Mouse (Mus musculus) mouse embryonic stem cell (cell line): Measurements from ENCODE around the gene Prrt1.

ENCODE experiments used
- in situ Hi-C, 2 experiments: fragments of 300-500 bp; cut with MboI; formaldehyde crosslinking; loops; 1 replicate in 1 of 2; 3 replicates in 1 of 2; pipeline ENCODE4 v1.14.3; 2019 to 2020; ENCODE audit warnings: low sequenced_read_pairs in 2 of 2, low pct_unique_long_range_greater_than_20kb in 1 of 2, mixed read lengths in 1 of 2; ENCODE audit not compliant: unreplicated experiment in 1 of 2

Gene Prrt1

GRCm38 (mm10) chr17:34643944-34644343 is 14.6 kb downstream of the Prrt1 start:
- in situ Hi-C loops, result loop anchor here in 1 of 2 experiments (10.0 kb wide), 1 partner anchor 301 kb away; no protein-coding TSS in a partner anchor

DNA sequence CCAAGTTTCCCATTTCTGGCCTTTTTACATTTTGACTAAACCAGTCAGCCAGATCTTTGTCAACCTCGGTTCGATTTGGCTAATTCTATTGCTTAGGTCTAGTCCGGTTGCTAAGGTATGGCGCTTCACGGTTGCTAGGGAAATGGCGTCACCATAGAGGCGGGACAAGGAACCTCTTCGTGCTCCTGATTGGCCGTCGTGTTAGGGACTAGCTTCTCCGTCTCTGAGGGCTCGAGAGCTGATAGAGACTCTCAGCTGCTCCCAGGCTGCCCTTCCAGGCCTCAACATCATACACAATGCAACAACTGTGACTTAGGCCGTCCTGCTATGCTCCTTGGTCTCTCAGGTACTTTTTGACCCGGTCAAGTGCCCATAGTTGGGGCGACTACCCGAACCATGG is 15.3 kb downstream of the Prrt1 start, which contains the start of gene Fkbpl:
TSS of gene Fkbpl (plus strand) at position 157 of the 400 bp plus-strand sequence.
- in situ Hi-C loops, result loop anchor here in 1 of 2 experiments (10.0 kb wide), 1 partner anchor 300 kb away; no protein-coding TSS in a partner anchor

- in situ Hi-C loops, result loop anchor here in 1 of 2 experiments (10.0 kb wide), 1 partner anchor 299 kb away; no protein-coding TSS in a partner anchor
Observed at GRCm38 (mm10) chr17:34645256-34645829, 16.0 kb downstream of the Prrt1 start.

DNA sequence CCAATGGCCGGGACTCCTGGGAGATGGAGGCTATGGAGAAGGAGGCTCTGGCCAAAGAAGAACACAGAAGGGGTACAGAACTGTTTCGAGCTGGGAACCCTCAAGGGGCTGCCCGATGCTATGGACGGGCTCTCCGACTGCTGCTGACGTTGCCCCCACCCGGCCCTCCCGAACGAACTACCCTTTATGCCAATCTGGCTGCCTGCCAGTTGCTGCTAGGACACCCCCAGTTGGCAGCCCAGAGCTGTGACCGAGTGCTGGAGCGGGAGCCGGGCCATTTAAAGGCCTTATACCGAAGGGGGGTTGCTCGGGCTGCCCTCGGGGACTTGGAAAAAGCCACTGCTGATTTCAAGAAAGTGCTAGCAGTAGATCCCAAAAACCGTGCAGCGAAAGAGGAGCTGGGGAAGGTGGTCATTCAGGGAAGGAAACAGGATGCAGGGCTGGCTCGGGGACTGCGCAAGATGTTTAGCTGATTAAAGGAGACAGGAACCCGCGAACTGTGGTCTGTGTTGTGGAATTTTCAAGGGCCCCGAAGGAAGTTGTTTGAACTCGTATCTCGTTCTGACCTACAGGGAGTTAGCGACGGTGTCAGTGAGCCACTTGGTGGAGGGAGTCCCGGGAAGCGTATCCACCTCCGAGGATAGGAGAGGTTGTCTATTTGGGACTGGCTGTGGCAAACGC is 16.6 kb downstream of the Prrt1 start:
- in situ Hi-C loops, result loop anchor here in 1 of 2 experiments (10.0 kb wide), 1 partner anchor 299 kb away; no protein-coding TSS in a partner anchor

DNA sequence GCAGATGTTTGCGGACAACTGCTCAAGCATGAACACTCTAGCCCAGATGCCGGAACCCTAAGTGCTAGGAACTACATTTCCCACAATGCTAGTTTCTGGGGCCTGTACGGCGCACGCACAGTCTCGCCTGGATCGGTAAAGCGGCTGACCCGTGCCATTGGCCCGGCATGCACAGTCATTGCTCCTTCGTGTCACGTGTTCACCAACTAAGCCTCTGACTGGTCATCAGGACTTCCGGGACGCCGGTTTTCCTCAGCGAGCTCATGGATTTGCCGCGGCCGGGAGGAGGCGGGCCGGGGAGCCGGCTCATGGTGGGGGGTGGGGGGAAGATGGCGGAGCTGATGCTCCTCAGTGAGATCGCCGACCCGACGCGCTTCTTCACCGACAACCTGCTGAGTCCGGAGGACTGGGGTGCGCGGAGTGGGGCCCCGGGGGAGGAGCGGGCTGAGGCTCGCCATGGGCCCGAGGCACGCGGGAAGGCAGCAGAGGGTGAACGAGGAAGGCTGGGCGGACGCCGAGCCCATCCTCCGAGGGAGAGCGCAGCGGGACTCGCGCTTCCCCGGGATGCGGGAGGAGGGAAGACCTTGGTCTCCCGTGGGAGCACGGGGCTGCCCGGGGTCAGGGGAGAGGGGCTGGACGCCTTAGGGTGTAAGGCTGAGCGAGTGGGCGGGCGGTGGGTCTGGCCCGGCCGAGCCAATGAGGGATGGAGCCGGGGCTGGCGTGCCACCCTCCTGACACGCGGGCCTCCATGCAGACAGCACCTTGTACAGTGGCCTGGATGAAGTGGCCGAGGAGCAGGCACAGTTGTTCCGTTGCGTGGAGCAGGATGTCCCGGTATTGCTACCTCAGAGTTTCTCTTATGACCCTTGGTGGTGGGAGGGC is 17.8 kb downstream of the Prrt1 start, which contains the start of gene Atf6b:
TSS of gene Atf6b (plus strand) at position 241 of the 882 bp plus-strand sequence.
- in situ Hi-C loops, result loop anchor here in 1 of 2 experiments (10.0 kb wide), 1 partner anchor 298 kb away; no protein-coding TSS in a partner anchor

- in situ Hi-C loops, result loop anchor here in 1 of 2 experiments (10.0 kb wide), 1 partner anchor 296 kb away; no protein-coding TSS in a partner anchor
Observed at GRCm38 (mm10) chr17:34648141-34648890, 19.0 kb downstream of the Prrt1 start.

DNA sequence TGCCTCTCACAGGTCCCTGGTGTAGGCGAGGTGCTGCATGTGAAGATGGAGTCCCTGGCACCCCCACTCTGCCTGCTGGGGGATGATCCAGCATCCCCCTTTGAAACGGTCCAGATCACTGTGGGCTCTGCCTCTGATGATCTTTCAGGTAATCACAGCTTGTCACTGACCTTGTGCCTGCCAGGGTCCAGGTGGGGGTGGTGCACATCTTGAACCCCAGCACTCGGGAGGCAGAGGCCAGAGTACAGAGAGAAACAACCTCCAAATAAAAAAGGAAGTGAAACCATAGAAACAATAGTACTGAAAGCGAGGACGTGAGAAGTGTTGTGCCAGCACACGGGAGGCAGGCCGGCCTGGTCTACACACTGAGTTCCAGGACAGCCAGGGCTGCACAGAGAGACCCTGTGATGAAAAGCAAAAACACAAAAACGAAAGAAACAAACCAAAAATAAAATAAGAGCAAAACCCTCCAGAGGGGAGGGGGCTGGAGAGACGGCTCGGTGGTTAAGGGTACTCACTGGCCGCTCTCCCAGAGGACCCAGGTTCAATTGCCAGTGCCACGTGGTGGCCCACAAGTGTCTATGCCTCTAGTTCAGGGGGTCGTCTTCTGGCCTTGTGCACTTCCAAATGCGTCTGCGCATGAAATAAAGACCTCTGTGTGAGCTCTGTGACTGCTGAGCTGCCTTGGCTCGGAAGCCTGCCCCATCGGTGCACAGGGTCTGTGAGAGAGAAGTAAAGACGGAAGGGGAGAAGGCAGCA is 20.0 kb downstream of the Prrt1 start:
- in situ Hi-C loops, result loop anchor here in 1 of 2 experiments (10.0 kb wide), 1 partner anchor 296 kb away; no protein-coding TSS in a partner anchor

- in situ Hi-C loops, result no loop called here
Observed at GRCm38 (mm10) chr17:34650781-34651180, 21.4 kb downstream of the Prrt1 start.

- in situ Hi-C loops, result no loop called here
Observed at GRCm38 (mm10) chr17:34651507-34652221, 22.3 kb downstream of the Prrt1 start.

GRCm38 (mm10) chr17:34652546-34652945 is 23.2 kb downstream of the Prrt1 start:
- in situ Hi-C loops, result no loop called here

GRCm38 (mm10) chr17:34652985-34653384 is 23.7 kb downstream of the Prrt1 start:
- in situ Hi-C loops, result no loop called here

DNA sequence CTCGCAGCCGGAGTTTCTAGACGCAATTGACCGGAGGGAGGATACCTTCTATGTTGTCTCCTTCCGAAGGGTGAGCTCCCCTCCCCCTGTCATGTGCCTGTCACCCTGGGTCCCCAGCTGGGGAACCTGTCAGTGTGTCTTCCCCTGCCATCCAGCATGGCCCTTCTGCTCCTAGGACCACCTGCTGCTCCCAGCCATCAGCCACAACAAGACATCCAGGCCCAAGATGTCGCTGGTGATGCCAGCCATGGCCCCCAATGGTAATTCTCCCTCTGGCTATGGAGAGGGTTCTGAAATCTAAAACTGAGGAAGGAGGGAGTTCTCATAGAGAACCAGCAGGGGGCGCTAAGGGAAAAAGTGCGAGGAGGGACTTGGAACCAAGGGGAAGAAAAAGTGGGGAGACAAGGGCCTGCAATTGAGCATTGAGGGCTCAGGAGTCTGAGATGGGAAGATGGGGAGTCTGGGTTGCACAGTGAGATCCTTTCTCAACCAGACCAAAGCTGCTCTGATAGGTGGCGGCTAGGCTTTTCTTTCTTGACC is 24.5 kb downstream of the Prrt1 start:
- in situ Hi-C loops, result no loop called here

DNA sequence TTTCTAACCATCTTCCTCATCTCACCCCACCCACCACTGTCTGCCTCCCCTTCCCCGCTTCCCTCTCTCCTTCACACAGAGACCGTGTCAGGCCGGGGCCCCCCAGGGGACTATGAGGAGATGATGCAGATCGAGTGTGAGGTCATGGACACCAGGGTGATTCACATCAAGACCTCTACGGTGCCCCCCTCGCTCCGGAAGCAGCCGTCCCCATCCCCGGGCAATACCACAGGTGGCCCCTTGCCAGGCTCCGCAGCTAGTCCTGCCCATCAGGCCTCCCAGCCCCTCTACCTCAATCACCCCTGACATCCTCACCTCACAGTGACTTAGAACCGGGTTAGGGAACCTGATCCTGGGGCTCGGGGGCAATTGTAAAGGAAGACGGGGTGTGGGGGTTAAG is 25.1 kb downstream of the Prrt1 start:
- in situ Hi-C loops, result no loop called here

DNA sequence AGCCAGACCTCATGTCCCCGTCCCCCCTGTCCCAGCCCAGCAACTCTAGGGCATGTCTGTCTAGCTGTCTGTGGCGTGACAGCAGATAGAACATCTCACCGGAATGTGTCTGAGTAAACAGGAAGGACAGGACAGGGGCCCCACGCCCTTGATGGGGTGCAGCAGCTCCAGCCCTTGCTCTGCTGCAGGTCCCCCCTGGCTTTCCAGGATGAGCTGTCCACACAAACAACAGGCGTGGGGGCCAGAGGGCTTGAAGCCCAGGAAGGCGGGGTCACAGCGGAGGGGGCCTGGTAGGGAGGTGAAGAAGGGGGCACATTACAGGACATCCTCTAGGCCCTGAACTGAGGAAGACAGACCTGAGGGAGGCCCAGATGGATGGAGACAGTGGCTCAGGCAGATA is 25.8 kb downstream of the Prrt1 start:
- in situ Hi-C loops, result no loop called here

GRCm38 (mm10) chr17:34655581-34655991 is 26.3 kb downstream of the Prrt1 start:
- in situ Hi-C loops, result no loop called here

DNA sequence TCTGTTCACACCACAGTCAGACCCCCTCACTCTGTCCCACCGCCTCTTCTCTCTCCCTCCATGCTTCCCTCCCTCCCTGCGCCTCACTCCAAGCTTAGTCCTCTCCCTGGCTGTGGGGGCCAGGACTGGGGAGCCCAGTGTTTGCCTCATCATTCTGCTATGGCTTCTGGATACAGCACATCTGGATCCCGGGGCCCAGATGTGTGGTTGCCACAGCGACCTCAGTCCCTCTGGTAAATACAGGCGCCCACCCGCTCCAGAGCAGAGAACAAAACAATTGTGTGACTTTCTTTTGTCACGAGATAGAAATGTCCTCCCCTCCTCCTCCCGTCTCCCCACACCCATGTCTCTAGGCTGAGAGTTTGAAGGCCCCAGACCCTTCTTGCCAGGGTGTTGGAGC is 27.3 kb downstream of the Prrt1 start:
- in situ Hi-C loops, result no loop called here
